Comparison of ENCODE assay signal across 11 mouse cellular contexts in genomic region chr5:144318286-144318685, GRCm38 (mm10). TPM values are rescaled to one million over a fixed set of nuclear protein-coding genes. Genes with fewer than 3 reads are reported as not detected.
DNase-seq lines count a peak whose midpoint lies in the region; ATAC-seq lines count a peak whose summit lies in the region.
"Had no signal": no experiment of that assay in that cellular context is flagged by ENCODE, and none has a peak within 500 bp of the region (broad histone marks: within the 10 kb centered on the region; RNA-seq: fewer than 3 reads in every experiment).

No protein-coding gene starts in this region.

- no peak overlapping the region for H3K4me2 ChIP-seq in intestine, embryonic 15.5 days (replicated peaks)
- H3K4me2 ChIP-seq in midbrain, embryonic 16.5 days (ENCODE audit: low read length), result no peak overlapping the region

- peak; percentile 11; the same call in 1 of the 2 replicates for ATAC-seq in intestine, embryonic 15.5 days
- ATAC-seq in monocyte, adult 5-6 weeks (replicated peaks; ENCODE audit: insufficient number of reproducible peaks, low FRiP score, low TSS enrichment, poor library complexity, severe bottlenecking), result no peak
- ATAC-seq in midbrain, embryonic 16.5 days, result no peak

- H3K9me3 ChIP-seq in intestine, embryonic 15.5 days, result no peaks in the 10 kb centered on the region
- no peaks in the 10 kb centered on the region for H3K9me3 ChIP-seq in midbrain, embryonic 16.5 days (replicated peaks; ENCODE audit: control insufficient read depth, low read length, poor library complexity, severe bottlenecking)
- H3K9me3 ChIP-seq: G1E had no signal

- 35% methylated on average over 6 of the region's 6 CpGs for WGBS in intestine, embryonic 15.5 days
- WGBS in midbrain, embryonic 16.5 days, result 50% methylated on average over 6 of the region's 6 CpGs

- H3K27ac ChIP-seq in intestine, embryonic 15.5 days, result peak overlapping the region; percentile 65
- H3K27ac ChIP-seq in midbrain, embryonic 16.5 days (ENCODE audit: low read length), result no peak overlapping the region

- H3K27me3 ChIP-seq in intestine, embryonic 15.5 days (replicated peaks), result no peaks in the 10 kb centered on the region
- H3K27me3 ChIP-seq in midbrain, embryonic 16.5 days (ENCODE audit: control insufficient read depth, insufficient read depth, low read depth, low read length), result no peaks in the 10 kb centered on the region

- H3K4me1 ChIP-seq in intestine, embryonic 15.5 days (replicated peaks), result peaks cover 31% of the 10 kb centered on the region
- H3K4me1 ChIP-seq in midbrain, embryonic 16.5 days (ENCODE audit: control insufficient read depth, insufficient read depth, low read length), result no peaks in the 10 kb centered on the region; the same call in 1 of the 2 replicates

- DNase-seq in adrenal gland, adult (ENCODE audit: inconsistent age in 2 of 2, low spot score in 1 of 2), result peak; percentile 47 to 76
- no peak for DNase-seq in adrenal gland, postnatal 10 days
- peak; percentile 17 for DNase-seq in kidney, adult 9 months
- no peak for DNase-seq in kidney, postnatal 10 days
- DNase-seq in lung, postnatal 25 days (ENCODE audit: low spot score), result peak; percentile 30
- DNase-seq: gastrocnemius, postnatal 10 days had no signal

- no peak overlapping the region for H3K4me3 ChIP-seq in intestine, embryonic 15.5 days (replicated peaks)
- no peak overlapping the region for H3K4me3 ChIP-seq in midbrain, embryonic 16.5 days (ENCODE audit: low read depth, low read length)

- no peak overlapping the region for H3K9ac ChIP-seq in intestine, embryonic 15.5 days
- H3K9ac ChIP-seq in midbrain, embryonic 16.5 days (ENCODE audit: low read depth, low read length), result no peak overlapping the region

- no peaks in the 10 kb centered on the region for H3K36me3 ChIP-seq in intestine, embryonic 15.5 days
- no peaks in the 10 kb centered on the region for H3K36me3 ChIP-seq in midbrain, embryonic 16.5 days (ENCODE audit: control insufficient read depth, insufficient read depth, low read length)
- H3K36me3 ChIP-seq: G1E had no signal

RNA-seq across cellular contexts. Expression of gene Baiap2l1, which starts 39.6 kb away (rescaled TPM):
- total RNA-seq in adrenal gland, postnatal 10 days (2021), result 1 to 10 TPM; 3.7 to 6.8 TPM
- 27.4 and 28.6 TPM in 2 replicates for polyA plus RNA-seq in intestine, embryonic 15.5 days (2015; fragmentation: Nextera tagmentation; extraction: Ambion mirVana)
- 0.21 TPM in 1 of 3 replicates, not detected in the others for total RNA-seq in monocyte, adult 5-6 weeks (2017)
- 1.2 TPM in 2 replicates for polyA plus RNA-seq in midbrain, embryonic 16.5 days (2015; fragmentation: Nextera tagmentation; extraction: Ambion mirVana)
- total RNA-seq: megakaryocyte, adult 5-6 weeks had no signal
- polyA plus RNA-seq: G1E had no signal

Comparison
In these comparisons a context has a peak if more than half of its experiments do, and no peak if none do; other contexts are left out.
1. DNase-seq: peak in adrenal gland, adult (2 of 2), kidney, adult 9 months (single experiment) and lung, postnatal 25 days (single experiment); none in adrenal gland, postnatal 10 days (single experiment) and kidney, postnatal 10 days (single experiment).